Mouse (Mus musculus) forebrain, embryonic 14.5 days (tissue): ENCODE results near the gene Megf6. TPM values are rescaled to one million over a fixed set of nuclear protein-coding genes. Genes with fewer than 3 reads are reported as not detected.

Source experiments
- ATAC-seq: fragments of 200-750 bp; cut with Nextera tagmentation; 2 replicates; pipeline ENCODE4 v1.8.0; 2017; ENCODE audit warnings: mild to moderate bottlenecking, moderate library complexity
- DNase-seq: peaks from one replicate; pipeline ENCODE4 v3.0.0-alpha.2; 2015; ENCODE audit warnings: low spot score
- H3K27ac ChIP-seq: fragments of 300-500 bp; sonication (generic); 2 replicates; pipeline ENCODE4 v1.5.1; 2014; ENCODE audit warnings: low read depth, mild to moderate bottlenecking, control low read depth, low read length, moderate library complexity
- H3K27me3 ChIP-seq: fragments of 300-500 bp; sonication (generic); replicated peaks from 2 replicates; pipeline ENCODE4 v1.6.1; 2014; ENCODE audit warnings: low read length, control low read depth, mixed read lengths; ENCODE audit not compliant: control insufficient read depth, insufficient read depth
- H3K36me3 ChIP-seq: fragments of 300-500 bp; sonication (generic); 2 replicates; pipeline ENCODE4 v1.6.1; 2014; ENCODE audit warnings: low read length, control low read depth; ENCODE audit not compliant: control insufficient read depth, insufficient read depth
- H3K4me1 ChIP-seq: fragments of 300-500 bp; sonication (generic); 2 replicates; pipeline ENCODE4 v1.6.1; 2014; ENCODE audit warnings: antibody characterized with exemption, low read length, control low read depth; ENCODE audit not compliant: control insufficient read depth, insufficient read depth
- H3K4me2 ChIP-seq: fragments of 300-500 bp; sonication (generic); 2 replicates; pipeline ENCODE4 v1.6.1; 2014; ENCODE audit warnings: mild to moderate bottlenecking, control low read depth, low read length
- H3K4me3 ChIP-seq: fragments of 300-500 bp; sonication (generic); 2 replicates; pipeline ENCODE4 v1.5.1; 2014; ENCODE audit warnings: low read depth, low read length, control low read depth
- H3K9ac ChIP-seq: fragments of 300-500 bp; sonication (generic); 2 replicates; pipeline ENCODE4 v1.6.1; 2014; ENCODE audit warnings: mild to moderate bottlenecking, low read length, control low read depth, moderate library complexity
- H3K9me3 ChIP-seq: fragments of 300-500 bp; sonication (generic); replicated peaks from 2 replicates; pipeline ENCODE4 v1.6.1; 2016; ENCODE audit warnings: low read length, control low read depth, mixed read lengths; ENCODE audit not compliant: control insufficient read depth
- WGBS: fragments of 180-500 bp; shearing (Covaris S2); extraction: QIAGEN DNeasy Blood & Tissue Kit; methylation state at CpG from one replicate; pipeline ENCODE4 v1.1.7; 2014; 5-methylcytosine and 5-hydroxymethylcytosine counted together
- polyA plus RNA-seq: library from polyadenylated mRNA; unstranded; fragments of >200 nt; fragmentation: Nextera tagmentation; extraction: Ambion mirVana; gene quantifications from 2 replicates; pipeline ENCODE4 v1.2.1, GENCODE M21; 2014

The Megf6 gene
- polyA plus RNA-seq: 4.6 and 7.7 TPM in 2 replicates

DNA sequence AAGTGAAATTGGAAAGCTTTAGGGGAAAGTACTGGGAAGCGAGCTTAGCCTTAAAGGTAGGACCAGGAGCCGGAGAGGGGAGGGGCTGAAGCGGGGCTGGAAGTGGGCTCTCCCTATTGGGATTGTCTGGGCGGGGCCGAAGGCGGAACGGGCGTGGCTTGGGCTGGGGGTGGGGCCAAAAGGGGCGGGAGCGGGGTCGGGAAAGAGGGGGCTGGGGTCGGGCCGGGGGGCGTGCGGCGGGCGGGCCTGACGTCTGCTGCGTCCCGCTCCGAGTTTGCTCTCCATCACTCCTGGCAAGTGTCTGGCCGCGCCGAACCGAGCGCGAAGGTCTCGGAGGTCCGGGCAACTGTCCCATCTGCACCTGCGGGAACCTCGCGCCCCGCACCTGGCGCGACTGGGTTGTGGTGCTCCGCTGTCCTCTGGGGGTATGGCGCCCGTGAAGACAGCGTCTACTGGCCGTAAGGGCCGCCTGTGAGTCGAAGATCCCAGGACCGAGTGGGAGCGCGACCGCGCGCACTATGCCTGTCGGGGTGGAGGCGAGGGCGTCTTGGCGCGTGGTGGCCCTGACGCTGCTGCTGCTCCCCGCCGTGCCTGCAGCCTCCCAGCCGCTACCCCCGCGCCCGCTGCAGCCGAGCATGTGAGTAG is at the start of gene Megf6:
Gene Megf6, plus strand, starts transcription at position 225 of the 645 bp plus-strand sequence.
- peak within 1 kb of the TSS; percentile 96 for H3K4me2 ChIP-seq
- H3K4me3 ChIP-seq: peak within 1 kb of the TSS; percentile 50
- H3K36me3 ChIP-seq: no peaks in the 10 kb centered on the region
- H3K27me3 ChIP-seq: peaks cover 22% of the 10 kb centered on the region
- under 1% methylated on average over 49 of the region's 61 CpGs for WGBS
- no peak within 1 kb of the TSS for H3K27ac ChIP-seq
- H3K9ac ChIP-seq: peak within 1 kb of the TSS; percentile 62
- H3K9me3 ChIP-seq: no peaks in the 10 kb centered on the region
- DNase-seq (peak; percentile 71), ATAC-seq (peak; percentile 85)
- H3K4me1 ChIP-seq: peaks cover 9% of the 10 kb centered on the region

DNA sequence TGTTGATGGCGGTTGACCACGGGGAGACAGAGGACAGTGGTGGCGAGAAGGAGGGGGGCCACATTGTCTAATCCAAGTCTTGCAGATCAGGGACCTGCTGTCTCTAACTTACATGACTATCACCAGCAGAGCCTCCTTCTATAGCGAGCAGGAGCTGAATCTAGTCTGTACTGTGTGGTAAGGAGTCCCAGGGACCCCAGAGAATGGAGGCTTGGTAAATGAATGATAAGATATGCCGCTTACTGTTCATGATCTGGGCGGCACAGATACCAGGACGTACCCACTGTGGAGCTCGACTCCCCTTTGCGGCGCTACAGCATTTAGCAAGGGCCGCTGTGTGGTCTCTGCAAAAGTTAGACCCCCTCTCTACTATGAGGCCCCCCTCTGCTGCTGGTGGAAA is 48.7 kb upstream of the Megf6 start:
- H3K27ac ChIP-seq: no peak overlapping the region
- ATAC-seq (no peak), DNase-seq (no peak)
- 59% methylated on average over 11 of the region's 11 CpGs for WGBS
- 0 out of 2 replicates have a peak, but pooled peaks cover 3% of the 10 kb centered on the region for H3K4me1 ChIP-seq
- H3K36me3 ChIP-seq: no peaks in the 10 kb centered on the region
- no peak overlapping the region for H3K9ac ChIP-seq
- H3K4me2 ChIP-seq: no peak overlapping the region
- H3K27me3 ChIP-seq: no peaks in the 10 kb centered on the region
- H3K9me3 ChIP-seq: no peaks in the 10 kb centered on the region
- no peak overlapping the region for H3K4me3 ChIP-seq

DNA sequence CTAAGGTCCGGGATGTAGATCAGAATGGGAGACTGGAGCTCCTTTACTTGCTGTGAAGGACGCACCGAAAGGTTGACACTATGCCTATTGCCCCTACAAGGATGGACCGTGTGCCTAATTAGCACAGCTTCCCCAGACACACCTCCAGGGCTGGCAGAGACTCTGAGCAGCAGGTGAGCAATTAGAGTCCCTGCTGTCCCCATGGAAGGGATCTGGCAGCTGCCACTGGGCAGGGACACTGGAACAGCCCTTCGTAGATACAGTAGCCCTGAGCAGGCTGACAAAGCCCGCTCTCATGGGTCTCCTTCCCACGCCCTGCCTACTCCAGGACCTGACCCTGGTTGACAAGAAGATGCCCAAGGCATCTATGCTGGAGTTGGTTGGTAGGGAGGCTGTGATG is 48.2 kb upstream of the Megf6 start:
- DNase-seq (no peak), ATAC-seq (no peak)
- whole genome bisulfite sequencing: 68% methylated on average over 7 of the region's 7 CpGs
- H3K27me3 ChIP-seq: no peaks in the 10 kb centered on the region
- no peaks in the 10 kb centered on the region for H3K9me3 ChIP-seq
- H3K4me1 ChIP-seq: 0 out of 2 replicates have a peak, but pooled peaks cover 3% of the 10 kb centered on the region
- H3K4me2 ChIP-seq: no peak overlapping the region
- H3K27ac ChIP-seq: no peak overlapping the region
- H3K4me3 ChIP-seq: no peak overlapping the region
- no peaks in the 10 kb centered on the region for H3K36me3 ChIP-seq
- H3K9ac ChIP-seq: no peak overlapping the region

DNA sequence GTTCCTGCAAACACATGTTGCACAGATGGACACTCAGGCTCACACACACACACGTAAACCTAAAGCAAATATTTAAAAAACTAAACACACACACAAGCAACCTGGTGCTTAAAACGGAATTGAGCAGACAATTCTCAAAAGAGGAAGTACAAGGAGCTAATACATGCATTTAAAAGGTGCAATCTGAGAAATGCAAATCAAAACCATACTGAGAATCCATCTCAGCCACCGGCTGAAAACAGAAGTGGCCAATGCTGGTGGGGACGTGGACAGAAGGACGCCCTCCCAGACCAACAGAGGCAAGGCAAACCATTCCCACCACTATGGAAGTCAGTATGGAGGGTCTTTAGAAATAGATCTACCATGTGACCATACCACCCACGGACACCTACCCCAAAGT is 47.0 kb upstream of the Megf6 start:
- Histone ChIP-seq H3K4me3 (no peak overlapping the region), H3K4me1 (0 out of 2 replicates have a peak, but pooled peaks cover 3% of the 10 kb centered on the region), H3K9me3 (no peaks in the 10 kb centered on the region), H3K27me3 (no peaks in the 10 kb centered on the region), H3K4me2 (no peak overlapping the region), H3K36me3 (no peaks in the 10 kb centered on the region), H3K9ac (no peak overlapping the region), H3K27ac (no peak overlapping the region)
- 83% methylated on average over 6 of the region's 6 CpGs for WGBS
- DNase-seq (no peak), ATAC-seq (no peak)

DNA sequence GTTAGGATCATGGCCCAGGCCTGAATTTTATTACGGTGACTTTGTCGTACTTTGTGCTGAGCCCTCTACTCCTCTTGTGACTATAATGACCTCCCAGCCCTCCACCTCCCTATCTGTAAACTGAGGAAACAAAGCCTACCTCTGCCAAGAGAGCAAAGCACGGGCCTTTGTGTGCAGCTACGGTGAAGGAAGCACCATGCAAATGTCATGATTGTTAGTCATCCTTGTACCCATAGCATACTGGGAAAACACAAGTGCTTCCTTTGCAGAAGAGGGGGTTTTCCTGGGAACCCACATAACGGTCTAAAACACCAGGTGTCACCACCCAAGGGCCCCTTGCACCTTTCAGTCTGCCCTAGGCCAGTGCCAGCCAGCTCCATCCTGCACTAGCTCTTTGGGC is 45.3 kb upstream of the Megf6 start:
- no peak for ATAC-seq
- no peak for DNase-seq
- Histone ChIP-seq H3K9ac (no peak overlapping the region), H3K36me3 (no peaks in the 10 kb centered on the region), H3K27me3 (no peaks in the 10 kb centered on the region), H3K27ac (no peak overlapping the region), H3K4me2 (no peak overlapping the region), H3K9me3 (no peaks in the 10 kb centered on the region), H3K4me3 (no peak overlapping the region), H3K4me1 (0 out of 2 replicates have a peak, but pooled peaks cover 3% of the 10 kb centered on the region)
- 73% methylated on average over 5 of the region's 5 CpGs for WGBS

DNA sequence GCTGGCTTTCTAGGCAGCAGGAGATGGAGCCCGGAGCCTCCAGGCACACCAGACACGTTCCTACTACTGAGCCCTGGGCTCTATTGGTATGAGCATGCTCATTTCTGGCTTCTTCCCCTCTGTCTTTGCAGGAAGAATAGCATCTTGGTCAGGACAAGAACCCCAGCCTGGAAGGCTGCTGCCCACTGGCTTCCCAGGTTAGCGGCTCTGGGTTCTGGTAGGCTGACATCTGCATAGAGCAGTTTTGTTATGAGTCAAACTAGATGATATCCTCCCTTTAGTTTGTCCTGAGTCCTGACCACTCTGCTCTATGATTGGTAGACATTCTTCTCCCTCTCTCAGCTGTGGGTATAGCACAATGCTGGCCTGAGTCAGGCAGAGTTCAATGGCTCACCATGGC is 43.3 kb upstream of the Megf6 start:
- WGBS: 76% methylated on average over 3 of the region's 3 CpGs
- Histone ChIP-seq H3K4me1 (no peaks in the 10 kb centered on the region), H3K4me2 (no peak overlapping the region), H3K9ac (no peak overlapping the region), H3K27me3 (no peaks in the 10 kb centered on the region), H3K9me3 (no peaks in the 10 kb centered on the region), H3K27ac (no peak overlapping the region), H3K36me3 (no peaks in the 10 kb centered on the region), H3K4me3 (no peak overlapping the region)
- no peak for ATAC-seq
- DNase-seq: no peak

DNA sequence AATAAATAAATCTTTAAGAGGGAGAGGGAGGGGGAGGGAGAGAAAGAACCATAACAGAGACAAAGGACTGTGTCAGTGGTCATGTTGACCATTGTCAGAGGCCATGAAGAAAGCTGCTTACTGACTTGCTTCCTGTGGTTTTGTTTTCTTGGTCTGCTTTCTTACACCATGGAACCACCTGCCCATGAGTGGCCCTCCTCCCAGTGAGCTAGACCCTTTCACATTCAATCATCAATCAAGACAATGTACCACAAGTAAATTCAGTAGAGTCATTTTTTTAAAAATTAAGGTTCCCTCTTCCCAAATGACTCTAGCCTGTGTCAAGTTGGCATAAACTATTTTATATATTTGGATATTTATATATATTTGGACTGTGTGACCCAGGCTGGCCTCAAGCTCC is 40.6 kb upstream of the Megf6 start:
- Histone ChIP-seq H3K9me3 (no peaks in the 10 kb centered on the region), H3K36me3 (no peaks in the 10 kb centered on the region), H3K4me3 (no peak overlapping the region), H3K27me3 (0 out of 2 replicates have a peak, but pooled peaks cover 4% of the 10 kb centered on the region), H3K27ac (no peak overlapping the region), H3K4me2 (no peak overlapping the region), H3K4me1 (no peaks in the 10 kb centered on the region), H3K9ac (no peak overlapping the region)
- DNase-seq: no peak
- ATAC-seq: no peak

DNA sequence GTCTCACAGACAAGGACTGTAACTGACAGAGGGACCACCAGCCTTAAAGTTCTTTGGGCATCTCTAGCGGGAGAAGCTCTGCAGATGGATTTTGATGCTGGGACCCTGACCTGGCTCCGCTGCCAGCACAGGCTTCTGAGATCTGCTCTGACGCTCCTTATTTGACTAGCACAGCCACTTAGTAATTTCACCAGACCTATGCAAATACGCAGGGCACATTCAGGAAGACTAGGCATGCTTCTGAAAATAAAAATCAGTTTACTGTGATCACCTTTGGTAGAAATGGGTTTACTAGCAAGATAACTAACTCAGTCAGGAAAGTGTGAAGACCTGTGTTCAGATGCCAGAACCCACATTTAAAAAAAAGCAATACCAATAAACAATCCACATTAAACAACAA is 38.6 kb upstream of the Megf6 start:
- Histone ChIP-seq H3K4me1 (no peaks in the 10 kb centered on the region), H3K4me2 (no peak overlapping the region), H3K27me3 (peaks cover 13% of the 10 kb centered on the region; the same call in 1 of the 2 replicates), H3K4me3 (no peak overlapping the region), H3K36me3 (no peaks in the 10 kb centered on the region), H3K27ac (no peak overlapping the region), H3K9ac (no peak overlapping the region), H3K9me3 (no peaks in the 10 kb centered on the region)
- DNase-seq (no peak), ATAC-seq (no peak)
- 81% methylated on average over 4 of the region's 4 CpGs for WGBS

DNA sequence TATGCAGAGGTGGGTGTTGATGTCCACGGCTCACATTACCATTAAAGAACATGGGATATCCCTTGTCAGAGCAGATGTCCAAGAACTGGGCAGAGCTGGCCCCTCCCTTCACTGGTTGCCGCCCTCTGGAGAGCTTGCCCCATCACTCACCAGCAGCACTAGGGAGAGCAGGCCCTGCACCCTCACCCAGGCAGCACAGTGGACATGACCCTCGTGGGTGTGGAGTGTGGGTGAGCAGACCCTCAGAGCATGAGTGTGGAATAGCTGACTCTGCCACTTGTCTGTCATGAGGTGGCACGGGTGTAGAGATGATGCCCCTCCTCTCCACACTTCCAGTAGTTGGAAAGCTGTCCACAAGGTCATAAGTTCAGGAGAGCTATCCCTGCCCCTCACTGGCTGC is 35.7 kb upstream of the Megf6 start:
- Histone ChIP-seq H3K27me3 (peaks cover 33% of the 10 kb centered on the region), H3K9me3 (no peaks in the 10 kb centered on the region), H3K4me2 (no peak overlapping the region), H3K36me3 (no peaks in the 10 kb centered on the region), H3K9ac (no peak overlapping the region), H3K27ac (no peak overlapping the region), H3K4me3 (no peak overlapping the region), H3K4me1 (no peaks in the 10 kb centered on the region)
- ATAC-seq (no peak), DNase-seq (no peak)
- 77% methylated on average over 4 of the region's 4 CpGs for WGBS
